Mouse (Mus musculus) stomach, postnatal 0 days (tissue): Measurements from ENCODE around the gene Rps6kc1.

Experiments
- CTCF ChIP-seq: IDR thresholded peaks from 2 replicates; pipeline ENCODE4 v1.5.1; 2016; ENCODE audit warnings: antibody characterized with exemption, low read depth, mild to moderate bottlenecking, moderate library complexity
- EP300 ChIP-seq: optimal IDR thresholded peaks from 2 replicates; pipeline ENCODE3; 2016; ENCODE audit warnings: antibody characterized with exemption

- TF ChIP-seq CTCF (no peak), EP300 (no peak)
These were observed 182.0 kb downstream of the Rps6kc1 start for GRCm38 (mm10) chr1:190729516-190730088.
